Mouse (Mus musculus) cerebral cortex, adult 2 months (tissue): ENCODE results near the gene Slc25a21.

Source experiments
- WGBS: fragments of 180-500 bp; shearing (Covaris S2); methylation state at CpG from one replicate; pipeline ENCODE4 v1.1.7; 2018; 5-methylcytosine and 5-hydroxymethylcytosine counted together

Slc25a21 gene

DNA sequence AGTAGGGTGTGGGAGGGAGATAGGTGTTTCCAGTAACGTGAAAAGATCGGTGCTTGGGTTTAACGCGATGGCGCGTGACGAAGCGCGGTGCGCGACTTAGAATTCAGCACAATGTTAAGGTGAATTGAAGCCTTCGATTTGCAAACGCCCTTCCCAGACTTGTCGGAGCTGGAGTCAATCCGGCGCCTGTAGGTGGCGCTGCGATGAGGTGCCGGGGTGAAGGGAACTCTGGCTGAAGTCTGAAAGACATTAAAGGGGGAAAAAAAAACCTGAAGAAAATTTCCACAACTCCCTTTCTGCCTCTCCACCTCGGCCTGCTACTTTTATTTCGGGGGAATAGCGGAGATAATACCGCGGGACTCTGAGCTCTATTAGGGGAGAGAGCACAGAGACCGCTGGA, 507.5 kb downstream of the Slc25a21 start:
- 2% methylated on average over 25 of the region's 25 CpGs for WGBS

GRCm38 (mm10) chr12:56689331-56689730, 507.9 kb downstream of the Slc25a21 start:
- 5% methylated on average over 10 of the region's 10 CpGs for WGBS

DNA sequence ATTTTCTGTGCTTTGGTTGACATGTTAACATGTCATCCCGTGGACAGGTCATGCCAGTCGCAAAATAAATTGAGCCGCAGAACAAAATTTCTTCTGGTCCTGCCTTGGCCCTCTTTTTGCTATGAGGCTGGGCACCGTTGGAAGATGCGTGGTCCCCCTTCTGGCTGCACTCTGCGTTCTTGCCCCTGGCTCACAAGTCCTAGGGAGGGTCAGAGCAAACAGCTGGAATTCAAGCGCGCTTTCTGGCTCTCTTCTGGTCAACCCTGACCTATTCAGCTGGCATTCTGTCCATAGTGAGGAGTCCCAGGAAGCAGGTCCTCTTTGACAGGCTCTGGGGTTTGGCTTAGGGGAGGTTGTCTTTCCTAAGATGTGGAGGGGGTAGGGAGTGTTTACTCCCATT, 508.4 kb downstream of the Slc25a21 start:
- WGBS = 1% methylated on average over 8 of the region's 8 CpGs

DNA sequence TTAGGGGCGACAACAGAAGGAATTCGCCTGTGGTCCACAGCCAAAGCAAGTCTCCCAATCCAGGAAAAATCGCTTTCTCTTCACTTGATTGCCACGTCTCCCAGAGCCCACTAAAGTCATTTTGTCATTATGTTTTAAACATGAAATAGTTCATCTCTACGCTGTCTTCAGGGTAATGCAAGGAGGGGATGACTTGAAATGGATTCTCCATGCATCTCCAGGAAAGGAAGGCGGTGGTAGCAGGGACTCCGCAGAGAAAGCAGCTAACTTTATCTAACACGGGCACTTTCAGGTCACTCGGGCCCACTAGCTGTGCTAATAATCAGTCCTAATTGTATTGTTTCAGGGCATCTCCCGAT, 508.8 kb downstream of the Slc25a21 start:
- WGBS = 5% methylated on average over 10 of the region's 10 CpGs

DNA sequence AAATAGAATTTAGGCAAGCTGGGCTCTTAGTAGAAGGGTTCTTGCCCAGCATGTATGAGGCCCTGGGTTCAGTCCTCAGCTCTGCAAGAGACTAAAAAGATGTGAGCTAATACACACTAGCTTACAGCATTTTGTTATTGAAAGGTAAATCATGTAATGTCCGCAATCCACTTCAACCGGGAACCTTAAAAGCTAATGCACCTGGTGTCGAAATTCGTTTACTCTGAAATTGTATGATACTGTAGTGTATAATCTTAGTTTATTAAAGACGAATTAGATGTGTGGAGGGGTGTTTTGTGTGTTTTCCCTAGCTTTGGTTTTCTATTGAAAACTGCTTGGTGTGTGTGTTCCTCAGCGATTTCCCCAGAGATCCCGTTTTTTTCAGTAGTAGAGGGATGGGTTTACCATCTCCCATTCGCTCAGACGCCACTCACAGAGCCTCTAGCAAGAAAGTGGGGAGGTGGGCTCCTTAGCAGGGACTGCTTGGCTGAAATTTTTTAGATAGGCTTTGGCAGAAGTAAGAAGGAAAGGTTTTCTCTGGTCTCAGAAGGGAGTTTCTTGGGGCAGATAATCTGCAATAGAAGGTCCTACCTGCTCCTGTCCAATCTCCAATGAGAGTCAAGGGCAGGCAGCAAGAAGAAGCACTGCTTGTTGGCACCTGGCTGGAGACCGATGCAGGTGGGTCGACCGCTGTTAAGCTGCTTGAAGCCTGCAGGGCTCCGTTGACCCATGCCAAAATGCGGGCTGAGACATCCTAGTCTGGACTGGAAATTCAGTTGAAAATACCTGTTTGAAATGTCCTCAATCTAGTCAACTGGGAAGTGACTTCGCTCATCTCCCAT, 509.4 kb downstream of the Slc25a21 start:
- 6% methylated on average over 15 of the region's 15 CpGs for WGBS

- WGBS = 2% methylated on average over 38 of the region's 38 CpGs
Measured at GRCm38 (mm10) chr12:56681096-56681811, 516.0 kb downstream of the Slc25a21 start.

DNA sequence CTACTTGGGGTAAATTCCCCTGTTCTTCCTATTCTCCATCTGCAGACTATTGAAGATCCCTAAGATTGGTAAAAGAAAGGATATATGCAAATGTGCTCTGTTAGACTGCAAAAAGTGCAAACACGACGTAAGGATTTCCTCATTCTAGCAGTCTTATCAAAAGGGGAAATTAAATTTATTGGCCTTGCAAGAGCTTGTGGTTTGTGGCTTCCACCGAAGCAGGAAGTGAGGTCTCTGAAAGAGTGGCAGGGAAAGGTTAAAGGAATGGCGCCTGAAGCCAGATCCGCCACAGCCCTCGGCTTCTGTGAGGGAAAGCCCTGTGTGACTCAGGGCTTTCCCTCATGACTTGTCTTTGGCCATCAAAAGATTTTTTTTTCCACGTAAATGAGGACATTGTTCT, 519.7 kb downstream of the Slc25a21 start:
- 69% methylated on average over 7 of the region's 7 CpGs for WGBS

GRCm38 (mm10) chr12:56674726-56675125, 522.5 kb downstream of the Slc25a21 start:
- WGBS = 48% methylated on average over 3 of the region's 3 CpGs

GRCm38 (mm10) chr12:56670795-56671194, 526.5 kb downstream of the Slc25a21 start:
- 93% methylated on average over 9 of the region's 9 CpGs for WGBS

DNA sequence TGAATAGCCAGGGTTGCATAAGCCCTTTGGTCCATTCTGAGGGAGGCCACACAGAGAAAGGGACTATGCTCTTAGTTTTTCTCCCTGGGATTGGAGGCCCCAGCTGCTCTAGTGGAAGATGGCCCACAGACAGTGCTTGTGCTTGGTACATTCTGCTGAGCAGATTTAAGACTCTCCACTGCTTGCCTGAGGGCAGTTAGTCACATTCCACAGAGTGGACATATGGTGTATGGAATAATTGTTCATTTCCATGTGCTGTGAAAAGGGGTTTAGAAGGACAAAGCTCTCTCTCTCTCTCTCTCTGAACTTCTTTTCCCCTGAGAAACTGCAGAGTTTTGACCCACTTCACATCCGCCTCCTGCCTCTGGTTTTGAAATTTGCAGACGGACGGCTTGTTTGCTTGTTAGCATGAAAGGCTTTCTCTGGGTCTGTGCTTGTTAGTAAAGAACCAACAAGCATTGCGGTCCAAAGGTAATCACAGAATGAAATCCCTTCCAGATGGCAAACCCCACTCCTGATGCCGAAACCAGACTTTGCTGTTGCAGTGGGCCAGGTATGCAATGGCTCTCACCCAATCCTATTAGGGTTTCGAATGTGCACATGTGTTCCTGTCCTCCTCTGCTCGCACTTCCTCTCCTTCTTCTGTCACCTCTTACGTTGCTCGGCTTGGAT, 527.7 kb downstream of the Slc25a21 start:
- WGBS = 68% methylated on average over 9 of the region's 9 CpGs
